Mouse (Mus musculus) heart, postnatal 0 days (tissue): ENCODE measurements at regions not wholly inside any gene's neighbourhood (a gene's known extent, or its start where the extent isn't known, plus 50 kb on each side); places are given as distances from the start of the nearest gene placed in this dataset.

Experiments used
- ATAC-seq: fragments of 200-750 bp; cut with Nextera tagmentation; 2 replicates; pipeline ENCODE4 v1.8.0; 2017; ENCODE audit warnings: low read depth, moderate number of reproducible peaks, moderate library complexity; ENCODE audit not compliant: insufficient read depth
- DNase-seq: peaks from one replicate; pipeline ENCODE4 v3.0.0-alpha.2; 2016; ENCODE audit warnings: low spot score
- H3K27ac ChIP-seq: fragments of 300-500 bp; sonication (generic); 2 replicates; pipeline ENCODE4 v1.5.1; 2014; ENCODE audit warnings: low read depth, mild to moderate bottlenecking
- H3K27me3 ChIP-seq: fragments of 300-500 bp; sonication (generic); 2 replicates; pipeline ENCODE4 v1.6.1; 2014; ENCODE audit warnings: low read length, mixed read lengths; ENCODE audit not compliant: control insufficient read depth, insufficient read depth
- H3K36me3 ChIP-seq: fragments of 300-500 bp; sonication (generic); replicated peaks from 2 replicates; pipeline ENCODE4 v1.6.1; 2014; ENCODE audit warnings: low read length, mixed read lengths; ENCODE audit not compliant: control insufficient read depth, insufficient read depth
- H3K4me1 ChIP-seq: fragments of 300-500 bp; sonication (generic); 2 replicates; pipeline ENCODE4 v1.6.1; 2014; ENCODE audit warnings: antibody characterized with exemption; ENCODE audit not compliant: control insufficient read depth, insufficient read depth
- H3K4me2 ChIP-seq: fragments of 300-500 bp; sonication (generic); 2 replicates; pipeline ENCODE4 v1.6.1; 2014; ENCODE audit warnings: low read depth, mild to moderate bottlenecking, low read length, moderate library complexity
- H3K4me3 ChIP-seq: fragments of 300-500 bp; sonication (generic); 2 replicates; pipeline ENCODE4 v1.5.1; 2014; ENCODE audit warnings: low read depth, low read length
- H3K9ac ChIP-seq: fragments of 300-500 bp; sonication (generic); replicated peaks from 2 replicates; pipeline ENCODE4 v1.6.1; 2014; ENCODE audit warnings: low read depth, low read length, mixed read lengths
- H3K9me3 ChIP-seq: fragments of 300-500 bp; sonication (generic); replicated peaks from 2 replicates; pipeline ENCODE4 v1.6.1; 2016; ENCODE audit warnings: low read length; ENCODE audit not compliant: control insufficient read depth
- CTCF ChIP-seq: IDR thresholded peaks from 2 replicates; pipeline ENCODE4 v1.5.1; 2016; ENCODE audit warnings: antibody characterized with exemption, control low read depth, low read depth
- EP300 ChIP-seq: IDR thresholded peaks from 2 replicates; pipeline ENCODE4 v1.6.1; 2016; ENCODE audit warnings: antibody characterized with exemption, low read depth
- WGBS: fragments of 180-500 bp; shearing (Covaris S2); extraction: QIAGEN DNeasy Blood & Tissue Kit; methylation state at CpG from one replicate; pipeline ENCODE4 v1.1.7; 2014; 5-methylcytosine and 5-hydroxymethylcytosine counted together

DNA sequence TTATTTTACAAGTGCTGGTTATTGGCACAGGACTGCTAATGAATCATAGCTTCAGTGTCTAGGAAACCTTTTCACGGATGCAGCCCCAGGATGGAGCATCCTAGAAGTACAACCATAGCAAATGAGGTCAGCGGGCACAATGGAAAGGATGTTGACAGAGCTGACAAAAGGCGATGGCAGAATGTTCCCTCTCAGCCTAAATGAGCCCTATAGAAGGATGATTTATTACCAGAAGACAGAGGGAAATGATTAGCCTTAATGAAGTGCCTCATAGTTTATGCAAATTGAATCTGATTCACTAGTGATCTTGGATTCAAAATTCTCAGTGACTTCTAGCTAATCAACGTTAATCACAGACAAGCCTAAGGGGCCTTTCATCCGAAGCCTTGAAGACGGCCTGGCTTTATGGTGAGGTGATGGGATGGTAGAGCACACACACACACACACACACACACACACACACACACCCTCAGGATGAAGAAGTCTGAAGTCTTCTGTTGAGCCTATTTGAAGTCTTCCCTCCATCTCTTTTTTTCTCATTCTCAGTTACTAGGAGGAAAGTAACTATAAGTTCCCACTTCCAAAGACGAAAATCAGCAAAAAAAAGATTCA lies 267.4 kb upstream of the Clec14a start:
- Histone ChIP-seq H3K9ac (no peak overlapping the region), H3K4me1 (no peaks in the 10 kb centered on the region), H3K27ac (no peak overlapping the region), H3K36me3 (no peaks in the 10 kb centered on the region), H3K27me3 (no peaks in the 10 kb centered on the region), H3K9me3 (no peaks in the 10 kb centered on the region), H3K4me2 (no peak overlapping the region), H3K4me3 (no peak overlapping the region)
- 80% methylated on average over 7 of the region's 7 CpGs for WGBS
- no peak; the same call in 1 of the 2 replicates for ATAC-seq
- no peak for TF ChIP-seq EP300
- no peak for TF ChIP-seq CTCF
- no peak for DNase-seq

DNA sequence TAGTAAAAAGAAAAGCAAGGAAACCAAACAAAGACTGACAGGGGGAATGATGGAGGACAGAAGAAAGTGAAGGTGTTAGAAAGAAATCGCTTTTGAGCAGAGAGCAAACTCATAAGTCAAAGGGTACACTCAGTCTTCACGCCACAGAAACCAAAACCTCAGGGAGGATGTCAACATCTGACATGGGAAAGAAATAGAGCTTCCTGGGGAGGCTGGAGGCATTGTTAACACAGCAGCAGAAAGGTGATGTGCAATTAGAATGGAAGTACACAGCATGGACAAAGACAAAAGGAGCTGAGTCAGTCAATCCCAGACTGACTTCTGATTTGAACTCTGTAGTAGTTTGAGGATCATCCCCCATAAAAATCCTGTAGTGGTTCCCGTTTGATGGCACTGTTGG lies 261.2 kb upstream of the Clec14a start:
- no peak overlapping the region for H3K4me3 ChIP-seq
- no peaks in the 10 kb centered on the region for H3K27me3 ChIP-seq
- H3K27ac ChIP-seq, result no peak overlapping the region
- no peaks in the 10 kb centered on the region for H3K4me1 ChIP-seq
- no peak overlapping the region for H3K4me2 ChIP-seq
- WGBS, result 59% methylated on average over 3 of the region's 3 CpGs
- ATAC-seq (no peak), DNase-seq (no peak)
- no peaks in the 10 kb centered on the region for H3K36me3 ChIP-seq
- TF ChIP-seq CTCF, result no peak
- TF ChIP-seq EP300, result no peak
- H3K9me3 ChIP-seq, result no peaks in the 10 kb centered on the region
- H3K9ac ChIP-seq, result no peak overlapping the region

DNA sequence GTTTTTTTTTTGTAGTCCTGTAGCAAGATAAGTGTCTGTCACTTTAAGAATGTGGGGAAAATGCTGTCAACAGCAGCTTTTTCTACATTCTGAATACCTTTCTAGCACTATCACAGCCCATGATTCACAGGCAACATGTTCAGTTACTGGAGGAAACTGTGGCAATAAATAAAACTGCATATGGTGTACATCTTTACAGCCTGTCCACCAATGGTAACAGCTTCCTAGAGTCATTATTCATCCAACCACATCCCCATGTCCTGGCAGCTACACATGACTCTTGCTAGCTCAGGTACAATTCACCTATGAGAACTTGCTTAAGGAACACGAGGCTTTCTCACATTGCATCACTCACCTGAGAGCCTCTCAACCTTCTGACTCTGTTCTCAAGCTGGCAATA lies 247.7 kb upstream of the Clec14a start:
- Histone ChIP-seq H3K4me1 (0 out of 2 replicates have a peak, but pooled peaks cover 6% of the 10 kb centered on the region), H3K4me3 (no peak overlapping the region), H3K9ac (no peak overlapping the region), H3K9me3 (no peaks in the 10 kb centered on the region), H3K27ac (no peak overlapping the region), H3K27me3 (no peaks in the 10 kb centered on the region), H3K4me2 (no peak overlapping the region), H3K36me3 (no peaks in the 10 kb centered on the region)
- ATAC-seq (no peak), DNase-seq (no peak)
- 31% methylated on average over 1 of the region's 1 CpGs for WGBS
- TF ChIP-seq EP300 (no peak), CTCF (no peak)

DNA sequence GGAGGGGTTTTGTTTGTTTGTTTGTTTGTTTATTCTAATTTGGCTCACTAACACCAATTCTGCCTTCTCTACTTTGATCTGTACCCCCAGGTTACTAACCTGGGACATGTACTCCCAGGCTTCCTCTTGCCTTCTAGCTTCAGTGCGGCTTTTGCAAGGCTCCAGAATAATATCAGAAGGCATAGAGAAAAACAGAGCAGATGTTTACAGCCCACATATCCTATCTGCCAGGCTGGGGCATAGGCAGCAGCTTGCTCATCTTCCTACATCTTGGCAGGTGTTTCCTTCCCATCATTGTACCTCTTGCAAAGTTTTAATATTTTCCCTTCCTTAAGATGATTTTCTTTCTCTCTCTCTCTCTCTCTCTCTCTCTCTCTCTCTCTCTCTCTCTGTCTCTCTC lies 244.9 kb upstream of the Clec14a start:
- DNase-seq (no peak), ATAC-seq (no peak)
- H3K4me1 ChIP-seq, result 0 out of 2 replicates have a peak, but pooled peaks cover 6% of the 10 kb centered on the region
- H3K36me3 ChIP-seq, result no peaks in the 10 kb centered on the region
- no peaks in the 10 kb centered on the region for H3K9me3 ChIP-seq
- H3K4me3 ChIP-seq, result no peak overlapping the region
- no peak overlapping the region for H3K4me2 ChIP-seq
- 87% methylated on average over 1 of the region's 1 CpGs for WGBS
- H3K27ac ChIP-seq, result no peak overlapping the region
- H3K27me3 ChIP-seq, result no peaks in the 10 kb centered on the region
- TF ChIP-seq CTCF, result no peak
- TF ChIP-seq EP300, result no peak
- no peak overlapping the region for H3K9ac ChIP-seq

DNA sequence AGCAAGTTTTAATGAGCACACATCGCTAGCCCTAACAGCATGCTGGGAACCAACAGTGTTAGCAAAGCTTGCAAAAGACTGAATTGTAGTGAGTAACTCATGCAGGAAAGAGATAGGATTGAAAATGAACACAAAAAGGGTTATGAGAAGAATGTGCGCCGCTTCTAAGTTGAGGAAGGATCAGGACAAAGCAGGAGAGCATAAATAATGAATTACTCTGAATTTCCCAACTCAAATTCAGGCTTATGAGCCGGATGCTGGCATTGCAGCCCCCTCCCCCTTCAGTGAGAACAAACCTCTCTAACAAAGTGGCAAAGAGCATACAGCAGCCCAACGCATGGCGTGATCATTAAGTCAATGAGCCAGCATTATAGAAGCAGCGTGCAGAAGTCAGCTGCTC lies 243.6 kb upstream of the Clec14a start:
- Histone ChIP-seq H3K9me3 (no peaks in the 10 kb centered on the region), H3K9ac (no peak overlapping the region), H3K27me3 (no peaks in the 10 kb centered on the region), H3K4me3 (no peak overlapping the region), H3K4me1 (0 out of 2 replicates have a peak, but pooled peaks cover 6% of the 10 kb centered on the region), H3K27ac (no peak overlapping the region), H3K36me3 (no peaks in the 10 kb centered on the region), H3K4me2 (no peak overlapping the region)
- DNase-seq (no peak), ATAC-seq (no peak)
- 82% methylated on average over 7 of the region's 7 CpGs for WGBS
- TF ChIP-seq EP300 (no peak), CTCF (no peak)

DNA sequence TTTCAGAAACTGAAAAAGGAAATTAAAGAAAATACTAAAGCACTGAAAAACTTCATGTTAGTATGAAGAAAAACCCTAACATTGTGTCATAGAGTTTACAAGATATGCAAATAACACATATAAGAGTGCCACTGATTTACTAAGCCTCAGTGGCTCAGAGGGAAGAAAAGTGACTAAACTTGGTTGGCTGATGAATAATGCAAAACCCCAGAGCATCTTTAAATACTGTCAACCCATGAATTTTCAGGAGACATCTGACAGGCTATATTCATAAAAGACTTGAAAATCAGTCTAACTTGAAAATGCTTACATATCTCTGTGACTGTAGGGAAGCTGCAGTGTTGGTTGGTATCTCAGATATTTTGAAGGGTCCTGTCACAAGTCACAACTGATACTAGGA lies 235.2 kb upstream of the Clec14a start:
- no peak overlapping the region for H3K4me3 ChIP-seq
- no peak overlapping the region for H3K9ac ChIP-seq
- no peaks in the 10 kb centered on the region for H3K9me3 ChIP-seq
- ATAC-seq, result no peak
- H3K4me2 ChIP-seq, result no peak overlapping the region
- no peak overlapping the region for H3K27ac ChIP-seq
- TF ChIP-seq EP300 (no peak), CTCF (no peak)
- H3K4me1 ChIP-seq, result no peaks in the 10 kb centered on the region
- no peaks in the 10 kb centered on the region for H3K36me3 ChIP-seq
- DNase-seq, result no peak
- no peaks in the 10 kb centered on the region for H3K27me3 ChIP-seq
